Mouse (Mus musculus) kidney, adult 2 months (tissue): ENCODE data around the gene Gnl1. TPM values are rescaled to one million over a fixed set of nuclear protein-coding genes. Genes with fewer than 3 reads are reported as not detected.

Experiments used
- DNase-seq: peaks from one replicate; pipeline ENCODE4 v3.0.0; 2021
- H3K27ac ChIP-seq: fragments of 200-500 bp; 2 replicates; pipeline ENCODE4 v1.5.1; 2012; ENCODE audit warnings: low read depth, low read length, control low read depth, inconsistent platforms; ENCODE audit not compliant: insufficient read depth
- H3K27me3 ChIP-seq: fragments of 200-500 bp; replicated peaks from 2 replicates; pipeline ENCODE4 v1.6.1; 2012; ENCODE audit warnings: mild to moderate bottlenecking, moderate library complexity, low read length, inconsistent platforms; ENCODE audit not compliant: control insufficient read depth, insufficient read depth
- H3K36me3 ChIP-seq: fragments of 200-500 bp; 2 replicates; pipeline ENCODE4 v1.6.1; 2012; ENCODE audit warnings: mild to moderate bottlenecking, moderate library complexity, low read length, inconsistent platforms; ENCODE audit not compliant: control insufficient read depth, insufficient read depth
- H3K4me1 ChIP-seq: fragments of 200-500 bp; 2 replicates; pipeline ENCODE4 v1.6.1; 2011; ENCODE audit warnings: low read length; ENCODE audit not compliant: control insufficient read depth, insufficient read depth
- H3K4me3 ChIP-seq: fragments of 200-500 bp; 2 replicates; pipeline ENCODE4 v1.5.1; 2011; ENCODE audit warnings: mild to moderate bottlenecking, low read depth, low read length, control low read depth; ENCODE audit not compliant: insufficient read depth
- CTCF ChIP-seq: fragments of 200-500 bp; conservative IDR thresholded peaks from 2 replicates; pipeline ENCODE4 v1.5.1; 2011; ENCODE audit warnings: low read depth, mild to moderate bottlenecking, control low read depth, low read length, moderate library complexity, mixed read lengths; ENCODE audit not compliant: insufficient read depth, insufficient read length
- POLR2A ChIP-seq: fragments of 200-500 bp; IDR thresholded peaks from one replicate; pipeline ENCODE4 v1.6.1; 2011; ENCODE audit warnings: low read depth, low read length, control low read depth
- WGBS: fragments of 180-500 bp; shearing (Covaris S2); methylation state at CpG from one replicate; pipeline ENCODE4 v1.1.7; 2018; 5-methylcytosine and 5-hydroxymethylcytosine counted together
- polyA plus RNA-seq: library from polyadenylated mRNA; depleted of rRNA; stranded (reverse); fragments of >200 nt; gene quantifications from 2 replicates; pipeline ENCODE4 v1.2.3, GENCODE M21; 2012

The Gnl1 gene
- polyA plus RNA-seq, 1 experiment: 23.8 TPM

DNA sequence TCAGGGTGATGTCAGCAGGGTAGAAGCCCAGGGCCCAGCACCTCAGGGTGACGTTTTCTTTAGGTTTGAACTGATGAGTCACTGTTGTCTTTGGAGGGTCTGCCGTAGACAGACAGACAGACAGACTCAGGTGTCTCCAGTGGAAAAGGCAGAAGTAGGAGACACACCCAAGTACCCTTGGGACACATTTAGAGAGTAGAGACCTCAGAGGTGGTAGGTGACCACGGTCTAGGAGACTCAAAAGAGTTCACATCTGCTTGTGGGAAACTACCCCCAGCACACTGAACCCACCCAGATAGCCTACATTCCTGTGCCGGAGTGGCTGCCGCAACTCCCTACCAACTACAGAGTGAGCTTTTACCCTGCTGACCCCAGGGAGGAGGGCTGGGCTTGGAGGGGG, 35.3 kb downstream of the Gnl1 start:
- no peaks in the 10 kb centered on the region for H3K27me3 ChIP-seq
- H3K4me3 ChIP-seq: no peak overlapping the region
- H3K4me1 ChIP-seq: no peaks in the 10 kb centered on the region
- TF ChIP-seq POLR2A: no peak
- TF ChIP-seq CTCF: no peak
- no peak overlapping the region for H3K27ac ChIP-seq
- WGBS: 90% methylated on average over 5 of the region's 5 CpGs
- H3K36me3 ChIP-seq: no peaks in the 10 kb centered on the region
- DNase-seq: no peak

GRCm38 (mm10) chr17:36017046-36017445, 37.4 kb downstream of the Gnl1 start:
- H3K27me3 ChIP-seq: no peaks in the 10 kb centered on the region
- H3K36me3 ChIP-seq: no peaks in the 10 kb centered on the region
- WGBS: 89% methylated on average over 5 of the region's 5 CpGs
- H3K4me3 ChIP-seq: no peak overlapping the region
- H3K27ac ChIP-seq: no peak overlapping the region
- DNase-seq: no peak
- H3K4me1 ChIP-seq: no peaks in the 10 kb centered on the region; the same call in 1 of the 2 replicates
- no peak for TF ChIP-seq POLR2A
- TF ChIP-seq CTCF: no peak

GRCm38 (mm10) chr17:36018979-36019378, 39.3 kb downstream of the Gnl1 start:
- H3K4me1 ChIP-seq: no peaks in the 10 kb centered on the region; the same call in 1 of the 2 replicates
- peak; percentile 85 for DNase-seq
- H3K36me3 ChIP-seq: no peaks in the 10 kb centered on the region
- 61% methylated on average over 2 of the region's 2 CpGs for WGBS
- H3K27me3 ChIP-seq: no peaks in the 10 kb centered on the region
- no peak overlapping the region for H3K27ac ChIP-seq
- no peak overlapping the region for H3K4me3 ChIP-seq
- TF ChIP-seq CTCF (no peak), POLR2A (no peak)

DNA sequence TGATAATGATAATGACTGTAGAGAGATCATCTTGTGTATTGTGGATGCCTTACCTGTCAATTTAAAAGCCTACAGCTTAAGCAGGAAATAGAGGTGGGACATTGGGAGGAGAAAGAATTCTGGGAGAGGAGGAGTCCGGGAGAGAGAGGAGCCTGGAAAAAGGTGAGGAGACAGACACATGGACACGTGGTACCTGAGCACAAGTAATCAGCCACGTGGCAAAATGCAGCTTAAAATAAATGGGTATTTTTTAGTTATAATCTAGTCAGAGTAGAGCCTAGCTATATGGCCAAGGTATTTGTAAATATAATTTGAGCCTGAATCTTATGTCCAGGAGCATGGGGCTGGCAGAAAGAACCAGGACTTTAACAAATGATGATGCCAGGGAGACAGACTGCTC, 39.9 kb downstream of the Gnl1 start:
- peak overlapping the region; percentile 87 for H3K27ac ChIP-seq
- no peak for TF ChIP-seq CTCF
- no peak for TF ChIP-seq POLR2A
- WGBS: 49% methylated on average over 3 of the region's 3 CpGs

GRCm38 (mm10) chr17:36020191-36021073, 40.8 kb downstream of the Gnl1 start, which contains the start of gene H2-T24:
Gene H2-T24, minus strand, starts transcription at chr17:36020560.
- Histone ChIP-seq H3K4me3 (peak within 1 kb of the TSS; percentile 53), H3K27ac (peak within 1 kb of the TSS; percentile 87), H3K27me3 (no peaks in the 10 kb centered on the region), H3K4me1 (no peaks in the 10 kb centered on the region; the same call in 1 of the 2 replicates), H3K36me3 (no peaks in the 10 kb centered on the region)
- 25% methylated on average over 15 of the region's 15 CpGs for WGBS
- TF ChIP-seq POLR2A (no peak), CTCF (peak; percentile 25; the same call in 1 of the 2 replicates)
- DNase-seq: peak; percentile 93

More for the DNA sequence above, 39.9 kb downstream of the Gnl1 start:
- no peaks in the 10 kb centered on the region for H3K27me3 ChIP-seq
- no peaks in the 10 kb centered on the region for H3K36me3 ChIP-seq
- no peak for DNase-seq
- H3K4me1 ChIP-seq: no peaks in the 10 kb centered on the region; the same call in 1 of the 2 replicates
- H3K4me3 ChIP-seq: peak overlapping the region; percentile 53

DNA sequence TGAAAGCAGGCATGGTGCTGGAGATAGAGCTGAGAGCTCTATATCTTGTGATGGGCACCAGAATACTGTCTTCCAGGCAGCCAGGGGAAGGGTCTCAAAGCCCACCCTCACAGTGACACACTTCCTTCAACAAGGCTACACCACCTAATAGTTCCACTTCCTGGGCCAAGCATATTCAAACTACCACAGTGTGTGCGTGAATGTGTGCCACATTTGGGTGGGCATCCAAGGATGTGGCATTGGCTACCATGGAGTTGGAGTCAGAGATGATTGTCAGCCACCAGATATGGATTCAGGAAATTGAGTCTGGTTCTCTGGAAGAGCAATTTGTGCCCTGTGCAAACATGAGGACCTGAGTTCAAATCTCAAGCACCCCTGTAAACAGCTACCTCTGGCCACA, 41.7 kb downstream of the Gnl1 start:
- Histone ChIP-seq H3K4me1 (no peaks in the 10 kb centered on the region; the same call in 1 of the 2 replicates), H3K27me3 (no peaks in the 10 kb centered on the region), H3K4me3 (no peak overlapping the region), H3K36me3 (no peaks in the 10 kb centered on the region), H3K27ac (peak overlapping the region; percentile 33)
- WGBS: 93% methylated on average over 1 of the region's 1 CpGs
- TF ChIP-seq CTCF: no peak
- TF ChIP-seq POLR2A: no peak
- DNase-seq: no peak

DNA sequence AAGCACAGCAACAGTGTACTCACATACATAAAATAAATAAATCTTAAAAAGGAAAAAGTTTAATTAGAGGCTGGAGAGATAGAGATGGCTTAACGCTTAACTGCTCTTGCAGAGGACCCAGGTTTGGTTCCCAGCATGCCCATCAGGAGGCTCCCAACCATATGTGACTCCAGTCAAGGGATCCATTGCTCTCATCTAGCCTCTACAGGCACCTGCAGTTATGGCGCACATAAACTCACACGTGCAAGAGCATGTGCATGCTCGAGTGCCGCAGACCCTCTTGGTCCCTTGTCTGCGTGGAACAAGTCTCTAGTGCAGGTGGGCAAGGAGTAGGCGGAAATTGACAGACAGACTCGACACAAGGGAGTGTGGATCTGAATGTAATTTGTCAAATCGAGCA, 42.4 kb downstream of the Gnl1 start:
- Histone ChIP-seq H3K4me3 (no peak overlapping the region), H3K27me3 (no peaks in the 10 kb centered on the region), H3K27ac (no peak overlapping the region), H3K36me3 (no peaks in the 10 kb centered on the region), H3K4me1 (no peaks in the 10 kb centered on the region; the same call in 1 of the 2 replicates)
- TF ChIP-seq CTCF: no peak
- DNase-seq: no peak
- 93% methylated on average over 9 of the region's 9 CpGs for WGBS
